Mouse (Mus musculus) liver, adult 2 months (tissue): Measurements from ENCODE around the gene Akr1c14. TPM values are rescaled to one million over a fixed set of nuclear protein-coding genes. Genes with fewer than 3 reads are reported as not detected.
"Not testable (repeated sequence)": the region's sequence is repeated elsewhere in the genome, so short reads cannot be mapped to it uniquely, and the experiment has no call there.

Experiments used
- DNase-seq: peaks from one replicate; pipeline ENCODE4 v3.0.0-alpha.2; 2011; ENCODE audit warnings: low read depth, low spot score; ENCODE audit errors: extremely low read depth
- H3K27ac ChIP-seq: fragments of 200-500 bp; replicated peaks from 2 replicates; pipeline ENCODE4 v1.5.1; 2012; ENCODE audit warnings: low read depth, mild to moderate bottlenecking, control low read depth, inconsistent platforms, low read length; ENCODE audit not compliant: insufficient read depth
- H3K27me3 ChIP-seq: fragments of 200-500 bp; 2 replicates; pipeline ENCODE4 v1.6.1; 2012; ENCODE audit warnings: mild to moderate bottlenecking, moderate library complexity, low read length, inconsistent platforms; ENCODE audit not compliant: control insufficient read depth, insufficient read depth
- H3K36me3 ChIP-seq: fragments of 200-500 bp; 2 replicates; pipeline ENCODE4 v1.6.1; 2012; ENCODE audit warnings: low read length, inconsistent platforms; ENCODE audit not compliant: control insufficient read depth, insufficient read depth
- H3K4me1 ChIP-seq: fragments of 200-500 bp; 2 replicates; pipeline ENCODE4 v1.6.1; 2011; ENCODE audit warnings: low read length; ENCODE audit not compliant: control insufficient read depth, insufficient read depth
- H3K4me3 ChIP-seq: fragments of 200-500 bp; 2 replicates; pipeline ENCODE4 v1.5.1; 2011; ENCODE audit warnings: low read depth, mild to moderate bottlenecking, control low read depth, low read length, moderate library complexity; ENCODE audit not compliant: insufficient read depth
- H3K79me2 ChIP-seq: fragments of 200-500 bp; 2 replicates; pipeline ENCODE4 v1.6.1; 2012; ENCODE audit warnings: inconsistent platforms, mild to moderate bottlenecking, low read length, moderate library complexity; ENCODE audit not compliant: control insufficient read depth, insufficient read depth
- H3K9ac ChIP-seq: fragments of 200-500 bp; 2 replicates; pipeline ENCODE4 v1.6.1; 2012; ENCODE audit warnings: low read depth, mild to moderate bottlenecking, control low read depth, inconsistent platforms, low read length
- CTCF ChIP-seq: fragments of 200-500 bp; IDR thresholded peaks from 2 replicates; pipeline ENCODE4 v1.5.1; 2011; ENCODE audit warnings: low read depth, low read length, control low read depth
- POLR2A ChIP-seq: fragments of 200-500 bp; IDR thresholded peaks from 2 replicates; pipeline ENCODE4 v1.6.1; 2011; ENCODE audit warnings: low read length, control low read depth; ENCODE audit not compliant: insufficient read depth; ENCODE audit errors: extremely low read depth
- WGBS: fragments of 180-500 bp; shearing (Covaris S2); methylation state at CpG from one replicate; pipeline ENCODE4 v1.1.7; 2018; 5-methylcytosine and 5-hydroxymethylcytosine counted together
- polyA plus RNA-seq: library from polyadenylated mRNA; depleted of rRNA; stranded (reverse); fragments of >200 nt; gene quantifications from 2 replicates; pipeline ENCODE4 v1.2.3, GENCODE M21; 2012
- total RNA-seq: library from RNA; depleted of rRNA; stranded (reverse); fragments of >200 nt; gene quantifications from 2 replicates; pipeline ENCODE4 v1.2.3, GENCODE M21; 2014

The Akr1c14 gene
- total and polyA plus RNA-seq, 2 experiments = 72.5 to 727 TPM

DNA sequence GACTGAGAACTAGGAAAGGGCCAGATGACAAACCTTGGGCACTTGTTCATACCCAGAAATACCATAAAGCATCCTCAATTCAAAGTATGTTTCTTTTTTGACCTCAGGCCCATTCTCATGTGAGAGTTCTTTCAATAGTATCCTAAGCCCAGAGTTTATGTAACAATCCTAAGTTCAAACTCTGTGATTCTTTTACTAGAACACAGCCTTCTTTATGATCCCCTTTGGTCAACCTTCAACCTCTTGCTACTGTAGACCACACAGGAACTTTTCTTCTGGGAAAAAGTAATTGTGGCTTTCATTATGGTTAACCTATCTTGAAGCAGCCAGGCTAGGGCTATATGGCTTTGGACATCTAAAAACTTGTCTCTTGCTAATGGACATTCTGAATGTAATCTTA lies 52.9 kb downstream of the Akr1c14 start:
- no peak for DNase-seq
- Histone ChIP-seq H3K4me1 (no peaks in the 10 kb centered on the region), H3K27ac (no peak overlapping the region)

DNA sequence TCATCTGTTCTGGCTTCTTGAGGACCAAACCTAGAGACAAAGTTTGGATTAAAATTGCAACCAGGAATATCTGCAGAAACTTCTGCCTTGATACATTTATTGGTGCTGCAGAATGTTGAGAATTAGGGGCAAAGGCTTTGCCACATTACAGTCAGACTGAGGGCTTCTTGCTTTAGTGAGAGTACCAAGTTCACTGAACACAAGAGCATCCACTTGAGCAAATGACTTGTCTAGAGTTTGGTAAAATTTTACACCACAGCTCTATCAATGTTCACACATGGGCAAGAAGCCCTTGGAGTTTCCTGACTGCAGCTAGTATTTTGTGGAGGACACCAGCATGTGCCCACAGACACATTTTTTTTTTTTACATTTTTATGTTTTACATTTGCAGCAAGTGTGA lies 53.9 kb downstream of the Akr1c14 start:
- no peak overlapping the region for H3K9ac ChIP-seq
- H3K79me2 ChIP-seq = no peaks in the 10 kb centered on the region
- no peaks in the 10 kb centered on the region for H3K4me1 ChIP-seq
- H3K27ac ChIP-seq = no peak overlapping the region
- H3K36me3 ChIP-seq = no peaks in the 10 kb centered on the region
- H3K27me3 ChIP-seq = no peaks in the 10 kb centered on the region
- H3K4me3 ChIP-seq = no peak overlapping the region
- no peak for DNase-seq
- TF ChIP-seq POLR2A (no peak), CTCF (no peak)

More for the DNA sequence above, 52.9 kb downstream of the Akr1c14 start:
- no peaks in the 10 kb centered on the region for H3K36me3 ChIP-seq
- no peaks in the 10 kb centered on the region for H3K27me3 ChIP-seq
- TF ChIP-seq CTCF (no peak), POLR2A (no peak)
- no peak overlapping the region for H3K9ac ChIP-seq
- H3K79me2 ChIP-seq = no peaks in the 10 kb centered on the region
- no peak overlapping the region for H3K4me3 ChIP-seq

DNA sequence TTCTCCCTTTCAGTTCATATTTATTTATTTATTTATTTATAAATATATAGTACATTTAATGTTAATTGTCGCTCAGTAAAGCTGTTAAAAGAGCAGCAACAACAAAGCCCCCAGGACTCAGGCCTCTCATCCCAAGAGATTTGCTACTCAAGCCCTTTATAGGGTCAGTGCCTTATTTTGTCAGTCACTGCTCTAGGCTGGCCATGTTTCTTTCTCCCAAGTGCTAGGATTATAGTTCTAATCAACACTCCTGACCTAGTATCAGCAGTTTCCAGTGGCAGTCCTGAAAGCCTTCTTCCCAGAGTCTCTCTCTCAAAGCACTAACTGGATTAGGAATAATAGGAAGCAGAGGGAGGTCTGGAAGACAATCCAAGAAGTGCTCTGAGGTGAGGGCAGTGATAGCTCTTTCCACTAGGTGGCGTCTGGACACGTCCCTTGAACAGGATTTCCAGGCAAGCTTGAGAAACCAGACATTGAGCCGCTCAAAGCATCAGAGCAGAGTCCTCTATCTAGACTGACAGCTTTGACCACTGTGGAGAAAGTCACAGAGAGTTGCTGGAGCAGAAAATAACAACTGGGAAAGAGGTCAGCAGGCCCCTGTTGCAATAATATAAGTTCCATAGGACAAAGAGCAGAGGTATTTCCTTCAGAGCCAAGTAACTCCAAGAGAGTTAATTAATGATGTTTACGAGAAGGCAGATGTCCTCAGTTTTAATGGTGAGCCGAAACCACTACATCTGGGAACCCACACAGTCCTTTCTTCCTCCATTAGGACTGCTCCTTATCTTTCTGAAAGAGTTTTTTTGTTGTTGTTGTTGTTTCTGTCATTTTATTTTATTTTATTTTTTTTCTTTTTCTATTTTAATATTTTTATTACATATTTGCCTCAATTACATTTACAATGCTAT lies 61.7 kb downstream of the Akr1c14 start:
- TF ChIP-seq CTCF (peak; percentile 78), POLR2A (no peak)
- DNase-seq = peak; percentile 62
- no peaks in the 10 kb centered on the region for H3K27me3 ChIP-seq
- no peaks in the 10 kb centered on the region for H3K4me1 ChIP-seq
- H3K27ac ChIP-seq = no peak overlapping the region
- H3K9ac ChIP-seq = no peak overlapping the region
- no peak overlapping the region for H3K4me3 ChIP-seq
- WGBS = 42% methylated on average over 6 of the region's 6 CpGs
- H3K79me2 ChIP-seq = no peaks in the 10 kb centered on the region
- no peaks in the 10 kb centered on the region for H3K36me3 ChIP-seq

DNA sequence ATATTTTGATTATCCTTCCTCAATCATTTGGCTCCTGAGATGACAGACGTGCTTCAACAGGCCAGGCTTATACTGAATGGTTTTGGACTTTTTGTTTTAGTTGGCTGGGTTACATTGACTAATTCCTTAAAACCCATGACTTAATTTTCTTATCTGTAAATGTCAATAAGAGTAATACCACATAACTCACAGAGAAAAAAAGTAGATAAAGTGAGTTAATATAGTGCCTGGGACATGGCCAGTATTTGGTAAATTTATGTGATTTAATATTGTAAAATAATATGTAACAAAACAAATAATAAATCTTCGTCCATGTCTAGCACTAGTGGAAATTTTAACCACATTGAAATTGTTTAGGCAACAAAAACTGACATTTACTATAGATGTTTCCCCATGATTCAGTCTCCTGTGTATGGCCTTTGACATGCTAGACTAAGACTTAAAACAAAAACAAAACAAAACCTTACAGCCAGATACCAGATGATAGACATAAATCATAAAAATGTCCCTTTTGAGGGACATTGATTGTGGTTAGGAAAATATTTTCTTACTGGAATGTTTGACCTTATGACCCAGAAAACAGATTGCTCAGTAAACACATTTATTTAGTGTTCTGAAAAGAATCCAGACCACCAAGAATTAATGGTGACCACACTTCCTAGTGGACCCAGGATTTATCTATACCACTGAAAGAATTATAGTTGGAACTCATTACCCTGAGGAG lies 70.5 kb downstream of the Akr1c14 start:
- 42% methylated on average over 2 of the region's 2 CpGs for WGBS
- no peak for DNase-seq
- Histone ChIP-seq H3K4me3 (no peak overlapping the region), H3K9ac (no peak overlapping the region), H3K36me3 (no peaks in the 10 kb centered on the region), H3K79me2 (no peaks in the 10 kb centered on the region), H3K27me3 (no peaks in the 10 kb centered on the region), H3K27ac (no peak overlapping the region), H3K4me1 (no peaks in the 10 kb centered on the region)
- TF ChIP-seq POLR2A (no peak), CTCF (no peak)

DNA sequence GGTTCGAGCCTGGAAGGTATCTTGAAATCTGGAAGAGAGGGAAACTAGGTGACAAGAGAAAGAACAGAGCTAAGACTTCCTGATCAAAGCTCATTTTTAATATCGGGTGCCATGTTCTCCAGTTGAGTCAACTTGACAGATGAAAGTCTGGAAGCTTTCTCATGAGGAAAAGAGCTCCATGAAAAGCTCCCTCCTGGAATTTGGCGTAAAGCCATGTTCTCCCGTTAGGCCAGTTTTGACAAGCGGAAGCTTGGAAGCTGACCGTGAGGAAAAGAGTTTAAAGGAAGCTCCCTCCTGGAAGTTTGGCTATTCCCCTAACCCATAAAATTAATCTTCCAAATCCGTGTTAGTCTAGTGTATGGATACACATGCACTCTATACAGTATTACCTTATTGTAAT lies 74.3 kb downstream of the Akr1c14 start:
- 86% methylated on average over 7 of the region's 7 CpGs for WGBS
- Histone ChIP-seq H3K9ac (no peak overlapping the region), H3K4me1 (no peaks in the 10 kb centered on the region), H3K4me3 (no peak overlapping the region), H3K27me3 (no peaks in the 10 kb centered on the region), H3K79me2 (no peaks in the 10 kb centered on the region), H3K27ac (no peak overlapping the region), H3K36me3 (no peaks in the 10 kb centered on the region)
- DNase-seq = no peak
- no peak for TF ChIP-seq POLR2A
- no peak for TF ChIP-seq CTCF

DNA sequence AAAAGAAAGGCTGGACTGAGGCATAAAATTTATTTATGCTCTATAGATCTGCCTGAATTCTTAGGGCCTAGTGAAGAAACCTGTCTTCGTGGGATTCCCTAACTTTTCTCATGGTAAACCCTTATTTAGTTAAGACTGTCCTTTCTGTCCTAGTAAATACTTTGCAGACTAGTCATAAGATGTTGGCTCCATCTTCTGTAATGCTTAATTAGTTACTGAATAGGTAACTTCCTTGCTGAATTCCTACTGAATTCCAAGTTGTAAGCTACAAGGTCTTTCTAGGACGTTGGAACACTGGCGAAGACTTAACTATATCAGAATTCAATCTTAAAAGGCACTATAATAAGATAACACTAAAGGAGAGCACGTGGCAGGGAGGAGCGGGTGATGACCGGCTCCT lies 75.7 kb downstream of the Akr1c14 start:
- H3K9ac ChIP-seq, H3K27ac ChIP-seq, H3K27me3 ChIP-seq, H3K79me2 ChIP-seq, DNase-seq, H3K4me1 ChIP-seq, H3K4me3 ChIP-seq, H3K36me3 ChIP-seq: not testable (repeated sequence)
- 96% methylated on average over 6 of the region's 6 CpGs for WGBS

DNA sequence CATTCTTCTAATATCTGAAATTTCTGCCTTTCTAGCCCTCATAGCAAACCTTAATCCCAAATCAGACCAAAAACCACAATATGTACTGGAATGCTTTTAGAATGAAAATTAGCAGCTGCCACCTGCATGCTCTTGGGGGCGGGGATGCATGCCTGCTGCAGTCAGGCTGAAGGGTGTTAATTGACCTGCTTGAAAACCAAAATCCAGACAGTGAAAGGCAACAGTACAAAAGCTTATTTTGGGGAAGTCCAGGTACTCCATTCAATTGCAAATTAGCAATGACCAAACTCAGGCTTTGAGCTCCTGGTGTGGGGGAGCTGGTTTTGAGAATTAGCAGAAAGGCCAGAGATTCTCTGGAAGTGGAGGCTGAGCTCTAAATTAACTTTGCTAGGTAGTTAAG lies 77.0 kb downstream of the Akr1c14 start:
- WGBS = 97% methylated on average over 1 of the region's 1 CpGs
- not testable (repeated sequence) for DNase-seq, H3K9ac ChIP-seq, H3K27ac ChIP-seq, H3K27me3 ChIP-seq, H3K36me3 ChIP-seq, H3K4me3 ChIP-seq, H3K79me2 ChIP-seq, H3K4me1 ChIP-seq
